Mouse (Mus musculus) cerebellum, adult 2 months (tissue): Measurements from ENCODE around the gene Ckap2l.

ENCODE experiments used
- CTCF ChIP-seq: fragments of 200-500 bp; IDR thresholded peaks from 2 replicates; pipeline ENCODE4 v1.5.1; 2011; ENCODE audit warnings: low read depth, mild to moderate bottlenecking, control low read depth, low read length, moderate library complexity, borderline replicate concordance; ENCODE audit not compliant: insufficient read depth
- POLR2A ChIP-seq: fragments of 200-500 bp; IDR thresholded peaks from 2 replicates; pipeline ENCODE4 v1.6.1; 2011; ENCODE audit warnings: low read length, control low read depth, borderline replicate concordance; ENCODE audit not compliant: insufficient read depth

DNA sequence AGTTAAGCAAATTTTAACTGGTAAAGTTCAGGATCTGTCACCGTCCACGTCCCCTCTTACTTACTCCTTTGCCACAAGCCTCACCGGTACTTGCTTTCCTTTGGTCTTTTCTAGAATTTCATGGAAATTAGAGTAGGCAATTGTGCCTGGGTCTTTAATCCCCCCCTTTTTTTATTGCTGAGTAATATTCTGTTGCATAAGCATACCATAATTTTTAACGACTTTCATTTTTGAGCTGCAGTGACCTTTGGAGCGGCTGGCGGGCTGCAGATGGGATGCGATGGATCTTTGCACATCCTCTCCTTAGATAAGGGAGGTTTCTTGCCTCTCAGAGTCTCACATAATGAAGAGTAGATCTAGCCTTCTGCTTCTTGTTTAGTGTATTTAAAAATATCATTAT, 67.7 kb downstream of the Ckap2l start:
- TF ChIP-seq CTCF: no peak
- no peak for TF ChIP-seq POLR2A
